Mouse (Mus musculus): ENCODE measurements around the gene Rgr.

Rgr gene

GRCm38 (mm10) chr14:37048914-37049410 lies at the start of gene Rgr:
Gene Rgr (minus strand): TSS chr14:37048964.
- DNase-seq (ENCODE audit: extremely low read depth, low read depth, low spot score): peak; percentile 89

GRCm38 (mm10) chr14:37097956-37098530 lies 49.3 kb upstream of the Rgr start, which contains the start of gene Cdhr1:
Gene Cdhr1 (minus strand): TSS chr14:37098347.
- no peak for DNase-seq (ENCODE audit: extremely low read depth, low read depth, low spot score)

GRCm38 (mm10) chr14:37095556-37095955 lies 46.8 kb upstream of the Rgr start:
- DNase-seq (ENCODE audit: extremely low read depth, low read depth, low spot score): no peak

- no peak for DNase-seq (ENCODE audit: extremely low read depth, low read depth, low spot score)
These were observed 45.7 kb upstream of the Rgr start for GRCm38 (mm10) chr14:37094436-37094835.

- no peak for DNase-seq (ENCODE audit: extremely low read depth, low read depth, low spot score)
These were observed 35.0 kb upstream of the Rgr start for GRCm38 (mm10) chr14:37083755-37084154.

- no peak for DNase-seq (ENCODE audit: extremely low read depth, low read depth, low spot score)
These were observed 32.0 kb upstream of the Rgr start for GRCm38 (mm10) chr14:37080724-37081123.

GRCm38 (mm10) chr14:37068516-37068915 lies 19.8 kb upstream of the Rgr start:
- DNase-seq (ENCODE audit: extremely low read depth, low read depth, low spot score): no peak

GRCm38 (mm10) chr14:37067629-37068028 lies 18.9 kb upstream of the Rgr start, which contains the start of gene Lrit2:
Gene Lrit2 (plus strand): TSS chr14:37067929.
- no peak for DNase-seq (ENCODE audit: extremely low read depth, low read depth, low spot score)

- no peak for DNase-seq (ENCODE audit: extremely low read depth, low read depth, low spot score)
These were observed 17.9 kb upstream of the Rgr start for GRCm38 (mm10) chr14:37066636-37067035.

- DNase-seq (ENCODE audit: extremely low read depth, low read depth, low spot score): no peak
These were observed 16.1 kb upstream of the Rgr start for GRCm38 (mm10) chr14:37064849-37065248.

GRCm38 (mm10) chr14:37034432-37034831 lies 14.3 kb downstream of the Rgr start:
- DNase-seq (ENCODE audit: extremely low read depth, low read depth, low spot score): no peak

GRCm38 (mm10) chr14:37033241-37033640 lies 15.5 kb downstream of the Rgr start:
- DNase-seq (ENCODE audit: extremely low read depth, low read depth, low spot score): no peak

GRCm38 (mm10) chr14:37032481-37033104 lies 16.2 kb downstream of the Rgr start:
- DNase-seq (ENCODE audit: extremely low read depth, low read depth, low spot score): peak; percentile 37

GRCm38 (mm10) chr14:37028555-37028954 lies 20.2 kb downstream of the Rgr start:
- no peak for DNase-seq (ENCODE audit: extremely low read depth, low read depth, low spot score)

GRCm38 (mm10) chr14:37027951-37028350 lies 20.8 kb downstream of the Rgr start:
- no peak for DNase-seq (ENCODE audit: extremely low read depth, low read depth, low spot score)

- DNase-seq (ENCODE audit: extremely low read depth, low read depth, low spot score): no peak
These were observed 21.4 kb downstream of the Rgr start for GRCm38 (mm10) chr14:37027248-37027933.

GRCm38 (mm10) chr14:37015894-37016293 lies 32.9 kb downstream of the Rgr start:
- no peak for DNase-seq (ENCODE audit: extremely low read depth, low read depth, low spot score)

- DNase-seq (ENCODE audit: extremely low read depth, low read depth, low spot score): peak; percentile 78
These were observed 35.1 kb downstream of the Rgr start for GRCm38 (mm10) chr14:37013644-37014043.

- DNase-seq (ENCODE audit: extremely low read depth, low read depth, low spot score): no peak
These were observed 39.1 kb downstream of the Rgr start for GRCm38 (mm10) chr14:37009686-37010085.

GRCm38 (mm10) chr14:37006489-37006888 lies 42.3 kb downstream of the Rgr start:
- no peak for DNase-seq (ENCODE audit: extremely low read depth, low read depth, low spot score)

GRCm38 (mm10) chr14:37005865-37006264 lies 42.9 kb downstream of the Rgr start:
- no peak for DNase-seq (ENCODE audit: extremely low read depth, low read depth, low spot score)

Measured in fat pad, adult 2 months (tissue).